Mouse (Mus musculus): Measurements from ENCODE around the gene Pam.

- no peak for TF ChIP-seq CTCF (IDR thresholded peaks at IDR 0.05; ENCODE audit: borderline replicate concordance, control insufficient read depth, extremely low read depth, insufficient read depth, low read length, poor library complexity)
- TF ChIP-seq POLR2A (IDR thresholded peaks at IDR 0.05; ENCODE audit: control insufficient read depth, extremely low read depth, insufficient read depth, low read length, poor library complexity), result no peak
Observed at GRCm38 (mm10) chr1:97926017-97926540, 169.4 kb downstream of the Pam start.

Measured in thymus, adult 2 months (tissue).